Mouse (Mus musculus) cerebellum, postnatal 14 days (tissue): Measurements from ENCODE around the gene Bcl2l11.

Experiments used
- DNase-seq, 2 experiments: peaks; one replicate each; pipeline ENCODE4 v3.0.0; 2021; ENCODE audit warnings: mixed read lengths in 2 of 2

Gene Bcl2l11

DNA sequence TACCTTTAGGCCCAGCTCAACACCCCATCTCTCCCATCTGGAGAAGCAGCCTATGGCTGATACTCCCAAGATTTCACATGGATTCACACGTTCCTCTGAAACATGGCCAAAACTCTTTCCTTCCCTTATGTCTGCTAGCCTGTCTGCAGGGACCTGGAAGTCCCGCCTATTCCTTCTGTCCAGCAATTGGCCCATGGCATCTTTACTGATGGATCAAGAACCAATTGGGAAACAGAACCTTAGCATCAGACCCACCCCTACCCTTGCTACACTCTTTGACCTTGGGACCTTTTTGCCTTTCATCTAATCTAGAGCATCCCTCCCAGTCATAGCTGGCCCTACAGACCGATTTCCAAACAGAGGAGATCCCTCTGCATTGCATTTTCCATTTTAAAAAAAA, 11.2 kb upstream of the Bcl2l11 start:
- no peak for DNase-seq

DNA sequence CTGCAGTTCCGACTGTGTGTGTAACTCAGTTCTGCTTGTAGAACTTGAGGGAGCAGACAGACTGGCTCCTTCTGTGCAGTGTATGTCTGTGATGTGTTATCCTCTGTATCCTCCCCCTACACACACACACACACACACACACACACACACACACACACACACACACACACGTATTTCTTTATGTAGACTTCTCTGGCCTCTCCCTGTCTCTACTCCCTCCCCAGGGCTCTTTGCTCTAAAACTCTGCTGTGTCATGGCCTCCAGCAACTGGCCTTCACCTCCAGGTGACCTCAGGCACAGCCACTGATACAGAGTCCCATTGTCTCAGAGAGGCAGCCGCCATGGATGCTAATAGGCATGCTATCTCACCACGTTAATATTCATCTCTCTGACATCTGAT, 10.3 kb upstream of the Bcl2l11 start:
- DNase-seq: no peak

DNA sequence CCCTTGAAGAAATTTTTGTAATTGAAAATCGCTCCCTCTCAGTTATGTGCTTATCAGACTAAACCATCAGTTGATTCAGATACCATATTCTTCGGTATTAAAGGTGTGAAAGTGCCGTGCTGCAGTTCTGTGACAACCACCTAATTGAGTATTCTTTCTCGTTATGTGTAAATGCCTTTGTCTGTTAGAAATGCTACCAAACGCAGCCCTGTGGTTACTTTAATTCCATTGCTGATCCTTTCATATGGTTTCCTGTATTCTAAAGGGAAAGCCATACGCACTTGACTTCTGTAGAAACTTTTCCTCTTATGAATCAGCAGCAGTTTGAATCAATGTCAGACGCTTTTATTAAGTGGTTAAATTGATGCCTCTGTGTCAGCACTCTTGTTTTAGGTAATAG, 8.2 kb upstream of the Bcl2l11 start:
- no peak for DNase-seq

DNA sequence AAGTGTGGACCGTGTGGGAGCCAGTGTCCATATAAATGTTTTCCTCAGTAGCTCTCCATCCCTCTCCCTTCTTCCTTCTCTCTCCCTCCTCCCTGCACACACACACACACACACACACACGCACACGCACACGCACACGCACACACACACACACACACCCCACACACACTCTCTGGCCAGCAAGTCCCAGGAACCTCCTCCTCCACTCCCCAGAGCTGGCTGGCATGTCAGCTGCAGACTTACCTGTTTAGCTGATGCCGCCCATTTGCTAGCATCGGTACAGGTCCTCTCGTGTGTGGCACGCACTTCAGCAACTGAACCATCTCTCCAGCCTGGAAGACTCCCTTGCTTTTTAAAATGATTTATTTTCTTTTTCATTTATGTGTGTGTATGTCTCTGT, 6.9 kb upstream of the Bcl2l11 start:
- no peak for DNase-seq

DNA sequence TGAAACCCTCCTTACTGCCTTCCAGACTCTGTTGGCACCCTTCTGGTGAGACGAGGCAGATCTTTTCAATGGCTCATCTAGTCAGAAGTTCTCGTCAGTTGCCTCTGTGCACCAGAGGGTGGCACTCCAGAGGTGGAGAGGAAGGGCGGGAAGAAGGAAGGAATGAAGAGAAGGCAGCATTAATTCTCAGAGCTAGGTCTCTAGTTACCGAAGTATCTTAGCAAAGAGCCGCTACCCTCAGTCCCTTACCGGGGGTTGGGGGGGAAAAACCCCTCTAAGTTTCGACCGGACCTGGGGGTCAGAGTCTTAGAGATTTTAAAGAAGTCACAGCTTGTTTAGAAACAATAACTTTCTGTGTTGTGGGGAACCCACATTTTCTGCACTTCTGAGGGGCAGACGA, 3.3 kb upstream of the Bcl2l11 start:
- peak; percentile 66 to 73 for DNase-seq

DNA sequence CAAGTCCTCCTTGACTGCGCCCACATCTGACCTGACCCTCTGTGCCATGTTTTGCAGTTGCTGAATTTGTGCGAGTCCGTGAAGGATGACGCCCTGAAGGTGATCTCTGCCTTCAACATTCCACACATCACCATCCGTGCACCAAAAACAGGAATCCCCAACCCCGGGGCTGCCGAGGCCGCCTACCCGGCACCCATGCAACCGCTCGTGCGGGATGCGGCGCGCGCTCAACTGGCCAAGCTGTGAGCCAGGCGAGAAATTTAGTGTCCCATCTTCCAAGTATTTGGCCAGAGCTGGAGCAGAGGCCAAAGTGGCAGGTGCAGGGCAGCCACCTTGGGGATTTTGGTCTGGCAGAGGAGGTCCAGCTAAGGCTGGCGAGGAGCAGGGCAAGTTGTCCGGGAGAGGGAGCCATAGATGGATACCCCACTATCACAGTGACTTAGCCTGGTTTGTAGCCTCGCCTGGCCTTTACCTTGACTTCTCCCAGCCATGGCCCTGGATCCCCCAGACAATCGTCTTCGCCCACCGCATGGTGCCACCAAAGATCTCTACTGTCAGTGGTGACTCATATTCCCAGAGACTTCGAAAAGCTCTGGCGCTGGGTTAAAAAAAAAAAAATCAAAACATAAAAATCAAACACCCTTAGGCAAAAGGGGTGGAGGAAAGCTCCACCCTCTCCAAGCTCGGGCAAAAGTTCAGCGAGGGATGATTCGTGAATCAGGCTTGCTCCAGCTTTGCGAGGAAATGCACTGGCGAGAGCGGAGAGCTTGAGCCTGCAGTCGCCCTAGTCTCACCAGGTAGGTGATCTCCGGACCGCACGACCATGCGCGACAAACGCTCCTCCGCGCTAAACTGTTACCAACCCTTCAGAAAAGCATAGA, 2.7 kb upstream of the Bcl2l11 start:
- peak; percentile 49 to 59 for DNase-seq

DNA sequence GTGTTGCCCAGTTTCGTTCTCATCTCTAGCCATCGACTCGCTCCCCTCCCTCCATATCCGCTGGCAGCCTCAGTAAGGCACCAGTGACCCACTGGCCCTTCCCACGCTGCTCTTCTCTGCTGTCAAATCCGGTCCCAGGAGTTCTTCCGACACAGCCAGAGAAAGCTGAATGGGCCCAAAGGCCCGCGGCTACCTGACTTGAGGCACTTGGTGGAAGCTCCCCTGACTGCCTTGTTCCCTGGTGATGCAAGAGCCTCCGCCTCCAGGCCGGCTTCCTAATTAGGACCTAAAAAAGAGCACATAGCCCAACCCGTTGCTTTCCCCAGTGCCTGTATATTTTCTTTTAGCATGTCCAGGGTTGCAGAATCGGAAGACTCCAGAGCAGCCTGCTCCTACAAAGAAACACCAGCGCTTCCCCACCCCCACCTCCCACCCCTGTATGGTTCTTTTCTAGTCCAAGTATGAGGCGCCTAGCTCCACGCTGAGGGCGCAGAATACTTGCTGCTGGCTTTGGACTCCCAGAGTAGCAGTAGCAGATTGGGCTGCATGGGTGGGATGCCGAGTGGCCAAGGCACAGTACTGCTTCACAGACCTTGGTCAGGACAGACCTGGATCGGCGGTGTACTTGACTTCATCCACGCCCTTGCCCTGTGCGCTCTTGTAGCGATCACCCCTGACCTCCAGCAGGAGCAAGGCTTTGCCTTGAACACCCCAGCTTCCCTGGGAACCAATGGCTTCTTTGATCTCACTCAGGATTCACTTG, 1.7 kb upstream of the Bcl2l11 start:
- peak in 1 of 2 experiments; percentile 31 for DNase-seq

DNA sequence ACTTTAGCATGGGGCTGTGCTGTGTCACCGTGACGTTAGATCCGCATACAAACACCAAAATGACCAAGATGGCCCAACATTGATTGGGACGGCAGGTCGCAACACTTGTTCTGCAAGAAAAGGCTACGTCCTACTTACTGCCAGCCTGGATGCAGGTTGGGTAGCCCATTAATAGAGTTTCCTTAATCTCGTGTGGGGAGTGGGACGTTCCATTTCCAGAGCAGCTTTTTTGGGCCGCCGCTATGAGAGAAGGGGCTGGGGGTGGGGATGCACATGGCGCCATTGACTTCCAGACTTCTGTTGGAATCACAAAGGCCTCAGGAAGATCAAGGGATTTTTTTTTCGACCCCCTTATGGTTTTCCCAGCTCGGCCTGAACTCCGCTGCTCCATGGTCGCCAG, 1.1 kb upstream of the Bcl2l11 start:
- no peak for DNase-seq

DNA sequence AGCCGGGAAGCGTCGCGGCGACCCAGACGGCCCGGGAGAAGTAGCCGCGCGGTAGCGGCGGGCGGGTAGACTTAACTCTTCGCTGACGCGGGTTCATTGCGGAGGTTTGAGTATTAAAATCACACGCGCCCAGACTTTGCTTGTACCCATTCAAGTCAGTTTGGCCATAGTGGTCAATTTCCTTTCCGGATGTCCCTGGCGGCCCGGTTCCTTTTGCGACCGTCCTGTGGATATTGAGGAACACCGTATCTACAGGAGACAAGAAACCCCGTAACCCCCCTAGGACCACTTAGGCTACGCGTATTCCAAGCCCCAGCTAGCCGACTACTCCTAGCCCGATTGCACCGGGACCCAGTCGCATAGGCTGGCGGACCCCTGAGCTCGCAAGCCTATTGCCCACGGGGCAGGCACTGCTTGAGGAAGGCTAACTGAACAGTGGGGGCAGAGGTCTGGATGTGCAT, 783 bp downstream of the Bcl2l11 start:
- peak; percentile 45 to 54 for DNase-seq

DNA sequence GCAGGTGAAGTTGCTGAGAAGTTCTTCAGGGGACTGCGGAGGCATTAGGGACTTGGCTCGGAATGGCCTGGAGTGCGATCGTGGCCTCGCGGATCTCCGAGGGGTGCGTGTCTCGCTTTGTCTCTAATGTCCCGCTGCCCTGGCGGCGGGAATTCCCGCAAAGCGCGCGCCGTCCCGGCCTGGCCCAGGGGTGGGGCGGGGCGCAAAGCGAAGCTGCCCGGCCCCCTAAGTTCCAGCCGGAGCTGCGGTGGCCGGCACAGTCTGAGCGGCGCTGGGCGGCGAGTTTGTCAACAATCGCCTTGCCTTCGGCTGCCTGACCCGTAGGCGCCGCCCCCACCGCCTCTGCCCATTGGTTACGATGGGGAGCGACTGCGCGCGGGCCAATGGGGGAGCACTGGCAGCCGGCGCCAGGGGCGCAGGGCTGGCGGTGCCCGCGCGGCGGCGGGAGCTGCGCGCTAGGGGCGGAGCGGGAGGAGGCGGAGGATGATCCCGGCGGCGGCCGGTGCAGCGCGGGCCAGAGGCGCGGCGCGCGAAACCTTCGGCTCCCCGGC, 1.4 kb downstream of the Bcl2l11 start:
- DNase-seq: peak; percentile 95

DNA sequence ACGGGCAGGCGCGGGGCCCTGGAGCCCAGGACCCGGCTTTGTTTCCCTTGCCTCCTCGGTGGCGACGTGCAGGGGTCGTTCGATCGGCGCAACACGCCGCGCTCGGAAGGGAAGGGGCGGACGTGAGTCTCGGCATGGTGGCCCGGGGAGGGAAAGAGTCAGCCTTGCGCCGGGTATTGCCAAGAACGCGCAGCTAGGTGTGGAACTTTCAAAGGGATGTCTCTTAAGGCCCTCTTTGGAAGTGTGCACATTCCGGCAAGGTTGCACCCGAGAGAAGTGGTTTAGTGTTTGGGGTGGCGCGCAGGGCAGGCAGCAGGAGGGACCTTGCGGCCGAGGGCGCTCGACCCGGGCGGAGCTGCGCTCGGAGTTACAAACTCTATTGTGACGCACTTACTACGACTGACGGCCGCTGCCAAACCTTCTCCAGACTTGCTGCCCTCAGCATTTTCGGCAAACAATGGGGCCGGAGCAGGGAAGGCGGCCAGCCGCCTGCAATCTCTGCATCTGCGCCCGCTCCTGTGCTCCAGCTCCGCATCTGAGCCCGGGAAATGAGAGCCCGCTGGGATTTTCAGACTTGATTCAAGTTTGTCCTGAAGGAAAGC, 2.0 kb downstream of the Bcl2l11 start:
- peak; percentile 57 to 66 for DNase-seq

DNA sequence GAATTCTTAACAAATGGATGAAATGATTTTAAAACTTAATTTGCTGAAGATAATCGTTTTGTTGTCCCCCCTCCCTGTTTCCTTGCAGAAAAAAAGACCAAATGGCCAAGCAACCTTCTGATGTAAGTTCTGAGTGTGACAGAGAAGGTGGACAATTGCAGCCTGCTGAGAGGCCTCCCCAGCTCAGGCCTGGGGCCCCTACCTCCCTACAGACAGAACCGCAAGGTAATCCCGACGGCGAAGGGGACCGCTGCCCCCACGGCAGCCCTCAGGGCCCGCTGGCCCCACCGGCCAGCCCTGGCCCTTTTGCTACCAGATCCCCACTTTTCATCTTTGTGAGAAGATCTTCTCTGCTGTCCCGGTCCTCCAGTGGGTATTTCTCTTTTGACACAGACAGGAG, 2.7 kb downstream of the Bcl2l11 start:
- no peak for DNase-seq

DNA sequence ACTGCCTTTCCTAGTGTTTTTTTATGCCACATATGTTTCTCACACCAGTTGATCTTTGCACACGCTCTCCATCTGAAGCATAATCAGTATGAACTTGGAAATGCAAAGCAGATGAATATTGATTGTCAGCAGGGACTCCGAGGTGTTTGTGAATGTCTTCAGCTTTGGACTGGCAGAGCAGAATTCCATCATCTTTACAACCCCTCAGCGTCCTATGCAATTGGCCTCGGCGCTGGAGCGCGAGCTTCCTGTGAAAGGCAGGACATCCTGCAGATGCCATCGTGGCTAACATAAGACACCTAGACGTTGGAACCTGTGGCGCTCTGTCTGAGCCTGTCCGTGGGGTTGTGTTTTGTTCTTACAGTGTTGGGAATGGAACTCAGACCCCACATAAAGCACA, 5.7 kb downstream of the Bcl2l11 start:
- no peak for DNase-seq

DNA sequence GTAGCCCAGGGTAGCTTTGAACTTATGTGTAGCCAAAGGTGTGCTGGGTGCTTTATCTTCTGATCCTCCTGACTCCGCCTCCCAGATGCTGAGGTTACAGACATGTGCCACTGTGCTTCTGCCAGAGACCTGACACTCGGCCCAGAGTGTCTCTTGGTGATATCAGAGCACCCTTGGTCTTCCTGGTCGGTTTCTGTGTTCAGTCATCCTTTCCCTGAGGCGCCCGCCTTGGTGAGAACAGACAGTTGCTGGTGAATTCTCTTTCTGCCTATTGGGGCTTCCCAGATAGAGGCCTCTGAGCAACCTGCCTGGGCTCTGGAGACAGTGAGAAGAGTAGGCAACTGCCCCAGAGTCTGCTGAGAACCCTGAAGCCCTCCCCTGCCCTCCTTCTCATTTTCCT, 6.8 kb downstream of the Bcl2l11 start:
- DNase-seq: no peak

DNA sequence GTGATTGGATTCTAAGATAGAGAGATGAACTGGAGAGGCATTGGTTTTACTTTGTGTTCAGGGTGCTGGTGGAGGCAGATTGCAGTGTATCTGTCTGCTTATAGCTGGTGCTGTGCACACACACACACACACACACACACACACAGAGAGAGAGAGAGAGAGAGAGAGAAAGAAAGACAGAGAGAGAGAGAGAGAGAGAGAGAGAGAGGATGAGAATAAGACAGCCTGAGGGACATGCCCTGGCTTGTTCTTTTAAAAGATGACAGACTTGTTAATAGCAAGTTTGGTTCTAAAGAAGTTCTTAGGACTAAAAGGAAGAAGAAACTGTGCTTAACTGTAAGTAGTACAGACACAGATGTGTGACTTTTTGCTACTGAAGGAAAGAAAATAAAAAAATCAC, 8.0 kb downstream of the Bcl2l11 start:
- no peak for DNase-seq

DNA sequence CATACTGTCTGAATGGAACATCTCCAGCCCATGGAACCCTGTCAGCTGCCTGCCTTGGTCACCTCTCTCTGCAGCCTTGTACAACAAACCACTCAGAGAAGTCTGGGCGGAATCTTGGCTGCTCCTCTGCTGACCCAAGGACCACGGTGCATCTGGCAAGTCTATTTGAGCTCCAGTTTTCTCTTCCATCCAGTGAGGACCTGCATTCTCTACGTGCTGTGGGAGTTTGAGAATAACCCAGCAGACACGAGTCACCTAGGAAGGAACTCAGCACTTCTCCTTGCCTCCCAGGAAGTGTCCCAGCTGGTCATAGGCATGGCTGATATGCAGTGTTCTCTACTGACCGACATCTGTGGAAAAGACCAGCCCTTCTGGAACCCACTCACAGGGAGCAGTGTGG, 8.6 kb downstream of the Bcl2l11 start:
- DNase-seq: no peak

DNA sequence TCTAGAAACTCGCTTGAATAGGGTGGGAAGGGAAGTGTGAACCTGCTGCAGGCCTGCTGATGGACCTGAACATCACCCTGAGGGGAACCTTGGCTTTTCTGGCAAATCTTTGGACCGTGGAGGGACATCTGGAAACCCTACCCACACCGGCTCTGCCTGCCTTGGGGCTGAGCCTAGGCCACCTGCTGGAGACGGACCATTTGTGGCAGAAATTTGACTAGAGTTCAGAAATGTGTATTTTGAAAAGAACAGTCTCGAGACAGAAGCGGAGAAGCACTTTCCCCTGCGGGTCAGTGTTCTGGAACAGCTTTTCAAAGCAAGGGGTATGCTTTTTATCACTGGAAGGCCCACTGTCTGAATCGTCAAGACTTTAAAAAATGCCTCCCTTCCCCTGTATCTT, 9.1 kb downstream of the Bcl2l11 start:
- DNase-seq: no peak

DNA sequence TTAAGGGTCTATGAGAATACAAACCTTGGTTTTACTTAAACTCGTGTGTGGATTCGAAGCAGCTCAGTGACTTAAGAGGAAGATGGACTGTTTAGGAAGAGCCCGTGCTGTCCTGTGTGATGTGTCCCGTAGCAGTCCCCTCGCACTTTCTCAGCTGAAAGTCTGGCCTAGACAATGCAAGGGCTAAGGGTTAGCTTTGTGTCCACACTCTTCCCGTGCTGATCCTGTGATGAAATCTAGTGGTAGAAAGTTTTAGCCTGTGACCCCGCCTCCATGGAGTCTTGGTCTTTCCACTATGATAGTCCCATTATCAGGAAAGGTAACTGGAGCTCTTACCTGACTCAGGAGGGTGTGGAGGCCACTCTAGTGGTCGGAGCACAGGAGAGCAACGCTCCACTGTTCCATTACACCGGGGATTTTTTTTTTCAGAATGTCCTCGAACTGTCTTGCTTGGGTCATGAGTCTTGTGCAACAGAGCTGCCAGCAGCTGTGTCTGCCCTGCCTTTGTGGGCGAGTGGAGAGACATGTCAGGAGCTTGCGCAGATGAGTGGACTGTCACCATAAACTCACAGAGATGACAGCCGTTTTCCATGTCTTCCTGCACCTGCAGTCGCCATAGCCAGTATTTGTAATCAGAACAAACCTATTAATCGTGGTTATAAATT, 11.1 kb downstream of the Bcl2l11 start:
- DNase-seq: no peak

DNA sequence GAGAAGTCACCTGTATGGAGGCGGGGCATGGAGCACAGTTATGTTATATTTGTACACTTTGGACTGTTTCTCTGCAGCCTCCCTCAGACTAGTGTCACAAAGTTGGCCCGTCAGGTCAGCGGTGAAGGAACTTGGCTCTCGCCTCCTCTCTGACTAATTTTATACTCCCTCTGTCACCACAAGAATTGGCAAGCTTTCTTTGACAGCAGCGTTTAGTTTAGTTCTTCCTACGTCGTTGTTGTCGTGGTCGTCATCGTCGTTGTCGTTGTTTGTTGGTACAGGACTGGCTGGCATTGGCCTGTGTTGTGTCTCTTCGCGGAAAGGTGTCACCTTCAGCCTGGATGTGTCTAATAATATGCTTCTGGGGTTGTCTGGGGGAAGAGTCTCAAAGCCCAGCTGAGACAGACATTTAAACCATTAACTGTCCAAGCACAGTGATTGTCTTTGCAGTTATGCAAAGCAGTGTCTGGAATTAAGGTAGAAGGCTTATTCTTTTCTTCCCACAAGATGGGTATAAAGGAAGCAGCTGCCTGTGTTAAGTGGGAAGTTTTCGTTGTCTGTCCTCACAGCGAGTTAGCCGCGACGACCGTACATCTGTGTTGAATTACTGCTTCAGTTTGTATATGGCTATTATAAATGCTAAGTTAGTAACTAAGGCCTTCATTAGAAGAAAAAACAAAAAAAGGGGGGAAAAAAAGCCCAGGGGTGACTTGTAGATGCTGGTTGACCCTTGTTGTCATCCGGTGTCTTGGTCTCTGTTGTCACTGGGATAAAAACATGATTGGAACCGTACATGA, 11.8 kb downstream of the Bcl2l11 start:
- DNase-seq: no peak

DNA sequence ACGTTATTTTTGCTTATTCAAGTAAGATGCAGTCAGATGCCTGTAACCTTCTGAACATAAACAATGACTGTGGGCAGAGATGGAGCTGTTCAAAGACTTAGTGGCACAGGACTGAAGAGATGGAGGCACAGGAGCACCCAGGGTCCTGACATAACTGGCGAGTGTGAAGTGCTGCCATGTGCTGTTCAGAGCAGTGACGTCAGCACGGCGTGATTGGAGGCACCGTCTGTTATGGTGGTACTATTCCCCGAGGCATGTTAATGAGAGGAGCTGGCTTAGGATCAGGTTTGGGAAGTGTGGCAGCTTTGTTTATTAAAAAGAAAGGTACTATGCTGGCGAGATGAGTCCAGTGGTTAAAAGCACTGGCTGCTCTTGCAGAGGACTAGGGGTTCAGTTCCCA, 13.1 kb downstream of the Bcl2l11 start:
- peak in 1 of 2 experiments; percentile 51 for DNase-seq

DNA sequence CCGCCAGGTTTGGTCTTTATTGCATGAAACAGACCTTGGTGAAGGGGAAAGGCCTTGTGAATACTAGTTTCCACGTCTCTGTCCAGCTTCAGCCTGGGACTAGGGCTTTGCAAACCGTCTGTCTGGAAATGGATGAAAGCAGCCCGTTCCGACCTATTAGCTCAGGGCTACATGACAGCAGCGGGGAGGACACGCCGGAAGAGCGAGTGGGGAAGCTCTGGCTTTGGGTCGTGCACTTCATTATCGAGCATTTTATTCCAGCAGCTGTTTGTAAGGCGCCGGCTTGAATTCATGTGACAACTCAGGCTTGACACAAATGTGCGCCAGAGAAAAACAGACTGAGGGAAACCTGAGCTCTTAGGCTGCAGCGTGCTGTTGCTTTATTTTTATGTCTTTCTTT, 13.9 kb downstream of the Bcl2l11 start:
- DNase-seq: no peak

DNA sequence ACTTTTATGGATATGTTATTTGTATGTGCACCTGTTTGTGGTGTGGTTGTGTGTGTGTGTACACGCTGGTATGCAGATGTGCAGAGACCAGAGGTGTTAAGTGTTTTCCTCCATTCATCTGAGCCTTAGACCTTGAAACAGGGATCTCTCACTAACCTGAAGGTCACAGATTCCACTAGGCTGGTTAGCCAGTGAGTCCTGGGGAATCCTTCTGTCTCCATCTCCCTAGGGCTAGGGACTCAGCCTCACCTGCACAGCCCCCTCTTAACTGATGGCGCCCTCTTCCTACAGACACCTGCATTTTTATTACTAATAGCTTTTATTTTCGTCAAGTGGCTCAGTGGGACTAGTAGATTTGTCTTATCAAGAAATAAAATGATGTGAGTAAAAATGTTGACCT, 14.3 kb downstream of the Bcl2l11 start:
- no peak for DNase-seq
